ENCODE assay signal across 24 mouse cellular contexts in the genomic region with DNA sequence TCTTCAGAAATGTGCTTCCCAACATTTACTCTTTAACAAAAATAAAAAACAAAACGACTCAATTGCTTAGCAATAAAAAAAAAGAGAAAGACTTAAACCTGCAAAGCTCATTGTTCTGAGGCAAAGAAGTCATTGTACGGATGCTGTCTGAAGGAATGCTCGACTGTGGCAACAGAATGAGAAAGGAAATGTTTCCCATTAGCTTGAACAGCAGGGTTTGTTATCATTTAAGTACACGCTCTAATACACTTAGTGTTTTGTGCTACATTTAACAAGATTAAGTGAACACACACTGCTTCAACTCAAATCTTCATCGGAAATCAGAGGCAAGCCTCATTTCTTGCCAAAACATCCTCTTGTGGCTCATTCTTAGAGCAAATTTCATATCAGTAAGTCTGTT.
DNase-seq lines count a peak whose midpoint lies in the region; ATAC-seq and TF ChIP-seq lines count a peak whose summit lies in the region.
"Had no signal": no experiment of that assay in that cellular context is flagged by ENCODE, and none has a peak within 500 bp of the region (broad histone marks: within the 10 kb centered on the region; RNA-seq: fewer than 3 reads in every experiment).

No protein-coding gene starts in this region.

- H3K4me2 ChIP-seq in embryonic facial prominence, embryonic 11.5 days (ENCODE audit: low read depth, low read length) = no peak overlapping the region
- no peak overlapping the region for H3K4me2 ChIP-seq in neural tube, embryonic 13.5 days
- no peak overlapping the region for H3K4me2 ChIP-seq in lung, postnatal 0 days (replicated peaks; ENCODE audit: low read depth, low read length)
- H3K4me2 ChIP-seq: embryonic facial prominence, embryonic 12.5 days; forebrain, embryonic 13.5 days; heart, embryonic 15.5 days; intestine, embryonic 15.5 days had no signal

- no peaks in the 10 kb centered on the region for H3K4me1 ChIP-seq in embryonic facial prominence, embryonic 11.5 days (ENCODE audit: control insufficient read depth, insufficient read depth, low read length)
- no peaks in the 10 kb centered on the region for H3K4me1 ChIP-seq in embryonic facial prominence, embryonic 10.5 days
- H3K4me1 ChIP-seq in neural tube, embryonic 13.5 days (replicated peaks) = peaks cover 3% of the 10 kb centered on the region; the same call in 1 of the 2 replicates
- H3K4me1 ChIP-seq in forebrain, embryonic 10.5 days = peaks cover 4% of the 10 kb centered on the region; the same call in 1 of the 2 replicates
- no peaks in the 10 kb centered on the region for H3K4me1 ChIP-seq in lung, postnatal 0 days (ENCODE audit: insufficient read depth, low read depth, low read length)
- H3K4me1 ChIP-seq: embryonic facial prominence, embryonic 12.5 days; forebrain, embryonic 13.5 days; heart, embryonic 15.5 days; intestine, embryonic 15.5 days; midbrain, embryonic 10.5 days had no signal

- no peaks in the 10 kb centered on the region for H3K36me3 ChIP-seq in embryonic facial prominence, embryonic 11.5 days (replicated peaks; ENCODE audit: control insufficient read depth, insufficient read depth, low read depth, low read length)
- no peaks in the 10 kb centered on the region for H3K36me3 ChIP-seq in embryonic facial prominence, embryonic 10.5 days (replicated peaks)
- no peaks in the 10 kb centered on the region for H3K36me3 ChIP-seq in neural tube, embryonic 13.5 days
- H3K36me3 ChIP-seq in forebrain, embryonic 10.5 days (replicated peaks) = no peaks in the 10 kb centered on the region
- H3K36me3 ChIP-seq in lung, postnatal 0 days (ENCODE audit: insufficient read depth, low read length) = no peaks in the 10 kb centered on the region
- H3K36me3 ChIP-seq: embryonic facial prominence, embryonic 12.5 days; heart, embryonic 15.5 days; intestine, embryonic 15.5 days; midbrain, embryonic 10.5 days had no signal

- no peaks in the 10 kb centered on the region for H3K27me3 ChIP-seq in embryonic facial prominence, embryonic 11.5 days (ENCODE audit: control insufficient read depth, insufficient read depth, low read length)
- H3K27me3 ChIP-seq in embryonic facial prominence, embryonic 10.5 days (replicated peaks; ENCODE audit: low read depth, poor library complexity, severe bottlenecking) = no peaks in the 10 kb centered on the region
- H3K27me3 ChIP-seq in neural tube, embryonic 13.5 days = no peaks in the 10 kb centered on the region
- H3K27me3 ChIP-seq in forebrain, embryonic 10.5 days (ENCODE audit: poor library complexity, severe bottlenecking) = no peaks in the 10 kb centered on the region
- no peaks in the 10 kb centered on the region for H3K27me3 ChIP-seq in lung, postnatal 0 days (replicated peaks; ENCODE audit: insufficient read depth, low read length)
- H3K27me3 ChIP-seq: embryonic facial prominence, embryonic 12.5 days; forebrain, embryonic 13.5 days; heart, embryonic 15.5 days; intestine, embryonic 15.5 days had no signal

- peak; percentile 5 for DNase-seq in embryonic facial prominence, embryonic 11.5 days (ENCODE audit: low spot score)
- no peak for DNase-seq in embryonic facial prominence, embryonic 10.5 days (ENCODE audit: low spot score)
- no peak for DNase-seq in neural tube, embryonic 10.5 days (ENCODE audit: extremely low spot score, low spot score)
- DNase-seq in mesoderm, embryonic 11.5 days (ENCODE audit: low read depth, low spot score) = peak; percentile 31
- DNase-seq in kidney, adult 8-10 months = no peak
- no peak for DNase-seq in forebrain, embryonic 10.5 days (ENCODE audit: extremely low spot score, low spot score)
- DNase-seq in lung, postnatal 0 days (ENCODE audit: low spot score) = no peak
- DNase-seq: adrenal gland, postnatal 36 days; cerebellum, adult 11-12 months; cerebellum, postnatal 14 days; heart, postnatal 36 days; kidney, adult 9 months; kidney, postnatal 14 days; layer of hippocampus, postnatal 36 days; thymus, adult 2 months had no signal

- no peaks in the 10 kb centered on the region for H3K9me3 ChIP-seq in embryonic facial prominence, embryonic 11.5 days (replicated peaks; ENCODE audit: control insufficient read depth, low read length)
- H3K9me3 ChIP-seq in embryonic facial prominence, embryonic 10.5 days = no peaks in the 10 kb centered on the region
- no peaks in the 10 kb centered on the region for H3K9me3 ChIP-seq in neural tube, embryonic 13.5 days
- no peaks in the 10 kb centered on the region for H3K9me3 ChIP-seq in forebrain, embryonic 10.5 days
- H3K9me3 ChIP-seq in lung, postnatal 0 days (ENCODE audit: low read length) = no peaks in the 10 kb centered on the region
- H3K9me3 ChIP-seq: embryonic facial prominence, embryonic 12.5 days; forebrain, embryonic 13.5 days; heart, embryonic 15.5 days; intestine, embryonic 15.5 days; midbrain, embryonic 10.5 days had no signal

- no peak overlapping the region for H3K27ac ChIP-seq in embryonic facial prominence, embryonic 11.5 days (replicated peaks; ENCODE audit: low read depth, low read length)
- no peak overlapping the region for H3K27ac ChIP-seq in embryonic facial prominence, embryonic 10.5 days (replicated peaks)
- H3K27ac ChIP-seq in neural tube, embryonic 13.5 days (replicated peaks) = peak overlapping the region; percentile 46; the same call in 1 of the 2 replicates
- H3K27ac ChIP-seq in forebrain, embryonic 10.5 days = no peak overlapping the region
- no peak overlapping the region for H3K27ac ChIP-seq in lung, postnatal 0 days (ENCODE audit: low read length)
- H3K27ac ChIP-seq: embryonic facial prominence, embryonic 12.5 days; forebrain, embryonic 13.5 days; heart, embryonic 15.5 days; intestine, embryonic 15.5 days; macrophage; midbrain, embryonic 10.5 days; stomach, postnatal 0 days had no signal

- TF ChIP-seq EP300 in lung, postnatal 0 days (IDR thresholded peaks at IDR 0.05) = no peak

- no peak overlapping the region for H3K9ac ChIP-seq in embryonic facial prominence, embryonic 11.5 days (replicated peaks; ENCODE audit: low read length)
- no peak overlapping the region for H3K9ac ChIP-seq in neural tube, embryonic 13.5 days
- H3K9ac ChIP-seq in lung, postnatal 0 days (replicated peaks; ENCODE audit: low read depth) = no peak overlapping the region
- H3K9ac ChIP-seq: embryonic facial prominence, embryonic 12.5 days; forebrain, embryonic 13.5 days; heart, embryonic 15.5 days; intestine, embryonic 15.5 days had no signal

- 16% methylated on average over 5 of the region's 5 CpGs for WGBS in embryonic facial prominence, embryonic 11.5 days
- WGBS in embryonic facial prominence, embryonic 10.5 days = 13% methylated on average over 5 of the region's 5 CpGs
- 21% methylated on average over 5 of the region's 5 CpGs for WGBS in neural tube, embryonic 13.5 days
- WGBS in forebrain, embryonic 10.5 days = 7% methylated on average over 5 of the region's 5 CpGs
- 42% methylated on average over 5 of the region's 5 CpGs for WGBS in lung, postnatal 0 days

- no peak for ATAC-seq in embryonic facial prominence, embryonic 11.5 days (replicated peaks; ENCODE audit: insufficient number of reproducible peaks, low FRiP score, low TSS enrichment, low read depth)
- no peak for ATAC-seq in neural tube, embryonic 13.5 days (ENCODE audit: low read depth)
- ATAC-seq in lung, postnatal 0 days = no peak
- ATAC-seq: forebrain, embryonic 13.5 days; intestine, embryonic 15.5 days had no signal

- no peak overlapping the region for H3K4me3 ChIP-seq in embryonic facial prominence, embryonic 11.5 days (ENCODE audit: low read depth, low read length)
- H3K4me3 ChIP-seq in embryonic facial prominence, embryonic 10.5 days = no peak overlapping the region
- H3K4me3 ChIP-seq in neural tube, embryonic 13.5 days = no peak overlapping the region
- no peak overlapping the region for H3K4me3 ChIP-seq in forebrain, embryonic 10.5 days
- no peak overlapping the region for H3K4me3 ChIP-seq in lung, postnatal 0 days (ENCODE audit: low read depth, low read length)
- H3K4me3 ChIP-seq: embryonic facial prominence, embryonic 12.5 days; erythroblast, embryonic 14.5 days; forebrain, embryonic 13.5 days; heart, embryonic 15.5 days; intestine, embryonic 15.5 days; midbrain, embryonic 10.5 days had no signal

- no peak for TF ChIP-seq CTCF in lung, postnatal 0 days (IDR thresholded peaks at IDR 0.05)

Comparison
In these comparisons a context has a peak if more than half of its experiments do, and no peak if none do; other contexts are left out.
1. DNase-seq: peak in embryonic facial prominence, embryonic 11.5 days (single experiment) and mesoderm, embryonic 11.5 days (single experiment); none in embryonic facial prominence, embryonic 10.5 days (single experiment), neural tube, embryonic 10.5 days (single experiment), kidney, adult 8-10 months (0 of 2), forebrain, embryonic 10.5 days (single experiment) and lung, postnatal 0 days (single experiment).